Mouse (Mus musculus): ENCODE data around the gene Tas2r126. TPM values are rescaled to one million over a fixed set of nuclear protein-coding genes. Genes with fewer than 3 reads are reported as not detected.

Tas2r126 gene
- total RNA-seq, 2 experiments from 2014 or later, result 0.39 TPM; not detected in 1

GRCm38 (mm10) chr6:42484633-42485032 lies 50.3 kb downstream of the Tas2r126 start:
- no peak for DNase-seq (ENCODE audit: low spot score in 2 of 2)

Other genes with a start within 250 kb of the Tas2r126 start
- gene Tas2r144, start 219.2 kb upstream of the Tas2r126 start, total RNA-seq (2021), result not detected
- gene Gstk1, start 188.6 kb upstream of the Tas2r126 start, total RNA-seq (2021), result 1 to 10 TPM; 6.5 to 7.5 TPM
- not detected for gene Tmem139, start 172.6 kb upstream of the Tas2r126 start, total RNA-seq (2021)
- 10 to 100 TPM; 21.1 to 23.0 TPM for gene Casp2, start 169.6 kb upstream of the Tas2r126 start, total RNA-seq (2021)
- gene Clcn1, start 147.8 kb upstream of the Tas2r126 start, total RNA-seq (2021), result 10 to 100 TPM; 33.8 to 41.2 TPM
- gene Fam131b, start 109.9 kb upstream of the Tas2r126 start, total RNA-seq (2021), result 1 to 10 TPM; 2.2 TPM
- 100 to 1,000 TPM; 113 to 128 TPM for gene Zyx, start 84.9 kb upstream of the Tas2r126 start, total RNA-seq (2021)
- gene Epha1, start 61.3 kb upstream of the Tas2r126 start, total RNA-seq (2021), result under 1 TPM; 0.27 to 0.57 TPM
- under 1 TPM in 1 of 2 experiments, not detected in 1; 0.54 TPM for gene Tas2r143, start 34.3 kb upstream of the Tas2r126 start, total RNA-seq (2021)
- gene Tas2r135, start 29.1 kb upstream of the Tas2r126 start, total RNA-seq (2021), result not detected
- not detected for gene Olfr458, start 30.7 kb downstream of the Tas2r126 start, total RNA-seq (2021)
- not detected for gene Olfr457, start 41.8 kb downstream of the Tas2r126 start, total RNA-seq (2021)
- not detected for gene Olfr456, start 52.7 kb downstream of the Tas2r126 start, total RNA-seq (2021)
- not detected for gene Olfr455, start 113.1 kb downstream of the Tas2r126 start, total RNA-seq (2021)
- gene Tcaf3, start 163.2 kb downstream of the Tas2r126 start, total RNA-seq (2021), result not detected
- gene Tcaf2, start 210.7 kb downstream of the Tas2r126 start, total RNA-seq (2021), result 10 to 100 TPM; 11.7 to 12.3 TPM